Mouse (Mus musculus): ENCODE data around the gene Paqr6.

- TF ChIP-seq CTCF (IDR thresholded peaks at IDR 0.05; ENCODE audit: extremely low read depth, insufficient read depth, insufficient read length, insufficient replicate concordance) (no peak), POLR2A (IDR thresholded peaks at IDR 0.05; ENCODE audit: low read depth, low read length) (no peak)
These were observed 20.0 kb downstream of the Paqr6 start, which contains the start of gene Bglap for GRCm38 (mm10) chr3:88384364-88384763.
